Mouse (Mus musculus): ENCODE results near the gene Uqcrh.

DNA sequence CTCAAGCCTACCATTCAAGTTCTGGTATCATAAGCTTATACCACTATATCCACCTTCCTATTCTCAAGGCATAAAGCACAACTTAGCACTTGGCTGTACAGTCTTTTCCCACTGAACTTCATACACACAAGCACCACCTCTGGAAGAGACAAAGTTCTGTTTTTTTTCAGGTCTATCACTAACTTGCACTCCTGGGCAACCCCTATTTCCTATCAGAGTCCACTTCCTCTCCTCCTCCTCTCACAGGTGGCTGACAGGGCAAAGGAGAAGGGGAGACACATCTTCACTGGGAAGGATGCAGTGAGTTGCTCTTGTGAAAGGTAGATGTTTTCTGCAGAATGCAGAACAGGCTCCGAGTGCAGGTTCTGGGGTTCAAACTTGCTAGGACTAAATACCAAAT is 27.2 kb downstream of the Uqcrh start:
- no peak for TF ChIP-seq CTCF (IDR thresholded peaks at IDR 0.05; ENCODE audit: low read depth, low read length)
- no peak for TF ChIP-seq GATA1 (IDR thresholded peaks at IDR 0.05; ENCODE audit: borderline replicate concordance, low read length)
